Mouse (Mus musculus): ENCODE data around the gene Tas1r2.

The Tas1r2 gene

DNA sequence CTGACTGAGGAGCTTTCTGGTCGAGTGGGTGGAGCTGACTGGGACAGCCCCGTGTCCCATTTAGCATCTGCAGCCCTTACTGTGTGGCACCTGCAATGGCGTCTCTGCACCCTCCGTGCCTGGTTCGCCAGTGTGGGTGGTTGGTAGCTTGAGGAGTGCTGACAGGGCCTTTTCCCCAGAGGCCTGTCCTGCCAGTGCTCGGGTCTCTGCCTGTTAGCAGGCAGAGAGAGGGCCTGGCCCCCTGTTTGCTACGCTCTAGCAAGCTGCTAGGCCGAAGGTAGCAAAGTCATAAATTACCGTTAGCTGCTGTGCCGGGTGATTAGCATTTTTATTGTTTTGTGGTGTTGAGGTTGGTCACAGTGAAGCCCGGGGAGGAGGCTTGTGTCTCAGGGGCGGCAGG lies 13.5 kb upstream of the Tas1r2 start:
- DNase-seq, result no peak

- DNase-seq, result no peak
These were observed 13.0 kb upstream of the Tas1r2 start for GRCm38 (mm10) chr4:139640333-139640732.

GRCm38 (mm10) chr4:139640775-139641174 lies 12.6 kb upstream of the Tas1r2 start:
- DNase-seq, result no peak

GRCm38 (mm10) chr4:139641829-139642425 lies 11.4 kb upstream of the Tas1r2 start:
- DNase-seq, result no peak

GRCm38 (mm10) chr4:139643972-139644371 lies 9.4 kb upstream of the Tas1r2 start:
- DNase-seq, result peak; percentile 74

DNA sequence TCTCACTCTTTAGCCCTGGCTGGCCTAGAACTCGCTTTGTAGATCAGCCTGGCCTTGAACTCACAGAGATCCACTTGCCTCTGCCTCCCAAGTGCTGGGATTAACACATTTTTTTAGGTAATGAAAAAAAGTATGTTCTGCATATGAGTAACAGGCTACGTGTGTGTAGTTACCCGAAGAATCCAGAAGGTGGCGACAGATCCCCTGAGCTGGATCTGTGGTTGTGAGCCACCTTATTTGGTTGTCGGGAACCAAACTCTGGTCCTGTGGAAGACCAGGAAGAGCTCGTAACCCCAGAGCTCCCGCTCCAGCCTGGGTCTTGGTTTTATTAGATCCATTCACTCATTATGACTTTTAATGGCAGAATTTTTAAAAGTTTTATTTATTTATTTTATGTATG lies 6.4 kb upstream of the Tas1r2 start:
- DNase-seq, result no peak

- no peak for DNase-seq
These were observed 3.1 kb upstream of the Tas1r2 start for GRCm38 (mm10) chr4:139650086-139650743.

- peak; percentile 58 for DNase-seq
These were observed 2.4 kb upstream of the Tas1r2 start for GRCm38 (mm10) chr4:139650907-139651306.

DNA sequence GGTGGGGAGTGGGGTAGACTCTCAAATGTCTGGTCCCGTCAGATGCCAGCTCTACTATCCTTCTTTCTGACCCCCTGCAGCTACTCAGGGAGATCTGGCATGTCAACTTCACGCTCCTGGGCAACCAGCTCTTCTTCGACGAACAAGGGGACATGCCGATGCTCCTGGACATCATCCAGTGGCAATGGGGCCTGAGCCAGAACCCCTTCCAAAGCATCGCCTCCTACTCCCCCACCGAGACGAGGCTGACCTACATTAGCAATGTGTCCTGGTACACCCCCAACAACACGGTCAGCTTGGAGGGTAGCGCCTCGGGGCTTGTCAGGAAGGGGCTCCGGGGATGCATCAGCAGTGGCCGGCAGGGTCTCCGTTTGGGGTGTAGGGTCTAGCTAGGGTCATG lies 8.6 kb downstream of the Tas1r2 start:
- no peak for DNase-seq

DNA sequence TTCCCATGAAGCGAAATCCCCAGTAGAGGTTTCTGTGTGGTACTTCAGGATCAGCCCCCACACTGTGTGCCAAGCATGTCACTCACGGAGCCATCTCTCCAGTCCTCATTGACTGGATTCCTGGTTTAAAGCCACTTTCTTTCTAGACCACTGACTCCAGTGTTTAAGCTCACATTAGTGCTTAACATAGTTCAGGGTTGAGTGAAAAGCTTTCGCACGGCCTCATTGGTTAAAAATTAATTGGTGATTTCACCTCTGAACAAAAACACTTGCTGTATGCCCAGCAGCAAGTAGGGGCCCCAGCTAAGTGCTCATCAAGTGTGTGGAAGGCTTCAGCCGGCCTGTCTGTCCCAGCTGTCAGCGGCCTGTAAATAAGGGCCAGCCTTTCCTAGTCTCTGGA lies 14.3 kb downstream of the Tas1r2 start:
- no peak for DNase-seq

DNA sequence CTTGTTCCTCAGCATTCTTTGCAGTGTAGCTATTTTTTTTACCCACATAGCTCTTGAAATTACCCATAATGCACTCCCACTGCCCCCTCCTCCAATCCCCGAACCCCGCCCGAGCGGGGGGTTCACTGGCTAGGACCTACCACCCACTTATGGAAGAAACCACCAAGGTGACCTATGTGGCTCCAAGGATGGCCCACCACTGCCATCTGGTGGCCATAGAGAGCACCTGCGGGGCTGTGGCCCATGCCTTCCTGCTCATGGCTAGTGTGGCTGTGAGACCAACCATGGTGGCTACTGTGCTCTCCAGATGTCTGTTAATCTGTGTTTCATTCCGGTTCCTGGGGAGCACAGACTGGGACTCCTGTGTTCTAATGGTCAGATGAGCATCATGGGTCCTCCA lies 16.5 kb downstream of the Tas1r2 start:
- DNase-seq, result peak; percentile 52

DNA sequence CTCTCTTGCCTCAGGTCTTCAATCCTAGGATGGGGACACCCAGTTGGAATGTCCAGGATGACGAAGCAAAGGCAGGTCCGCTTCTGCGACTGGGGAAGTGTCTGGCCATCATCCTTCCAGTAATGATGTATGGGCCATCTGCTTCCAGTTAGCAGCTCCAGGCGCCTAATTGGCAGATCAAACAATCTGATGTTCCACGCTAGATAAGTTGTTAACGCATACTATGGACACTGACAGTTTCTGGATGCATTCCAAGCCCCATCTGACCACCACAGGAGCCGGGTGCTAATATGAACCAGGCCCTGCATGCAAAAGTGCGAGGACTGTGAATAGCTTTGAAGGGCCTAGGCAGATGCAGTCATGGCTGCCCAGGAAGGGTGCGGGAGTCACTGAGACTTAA lies 22.4 kb downstream of the Tas1r2 start:
- no peak for DNase-seq

GRCm38 (mm10) chr4:139683728-139684638 lies 30.6 kb downstream of the Tas1r2 start:
- no peak for DNase-seq

DNA sequence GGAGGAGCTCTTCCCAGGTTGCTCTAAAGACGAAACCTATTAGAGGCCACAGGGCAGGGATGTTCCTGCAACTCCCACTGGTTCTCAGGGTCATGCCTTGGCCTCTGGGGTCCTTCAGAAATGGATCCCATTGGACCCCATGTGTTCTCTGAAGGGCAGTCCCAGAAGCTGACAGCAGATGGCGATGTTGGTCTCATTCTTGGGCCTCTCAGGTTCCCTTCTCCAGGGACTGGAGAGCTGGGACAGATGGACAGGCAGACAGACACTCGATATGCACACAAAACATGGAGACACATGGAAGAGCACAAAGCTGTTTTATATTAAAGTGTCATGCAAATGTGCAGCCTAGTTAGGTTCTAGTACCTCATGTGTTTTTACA lies 31.3 kb downstream of the Tas1r2 start:
- peak; percentile 12 for DNase-seq

GRCm38 (mm10) chr4:139688058-139688457 lies 34.7 kb downstream of the Tas1r2 start:
- DNase-seq, result no peak

DNA sequence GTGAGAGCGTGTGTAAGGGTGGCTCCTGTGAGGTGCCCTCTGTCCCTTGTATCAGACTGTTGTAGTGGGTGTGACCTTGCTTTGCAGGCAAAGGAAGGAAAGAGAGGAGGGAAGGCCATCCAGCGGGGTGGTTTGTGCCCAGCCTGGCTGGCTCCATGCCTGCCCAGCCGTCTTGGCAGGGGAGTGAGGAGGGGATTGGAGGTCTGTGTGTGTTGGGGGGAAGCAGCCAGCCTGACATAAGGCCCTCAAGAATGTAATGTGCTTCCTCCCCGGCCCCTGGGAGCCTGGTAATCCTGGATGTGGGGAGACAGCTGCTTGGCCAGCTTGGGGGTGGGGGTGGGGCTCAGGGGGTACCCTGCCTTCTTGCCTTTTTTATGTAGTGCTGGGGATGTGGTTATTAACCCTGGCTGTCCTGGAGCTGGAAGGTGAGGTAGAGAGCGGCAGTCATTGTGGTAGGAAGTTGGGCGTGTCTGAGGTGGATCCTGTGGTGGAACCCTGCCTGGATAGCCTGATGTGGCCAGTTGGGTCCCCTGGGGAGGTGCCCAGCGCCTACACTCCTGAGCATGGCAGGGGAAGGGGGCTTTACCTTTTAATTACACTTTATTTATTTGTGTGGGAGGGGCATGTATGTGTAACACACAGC lies 36.4 kb downstream of the Tas1r2 start:
- DNase-seq, result no peak

DNA sequence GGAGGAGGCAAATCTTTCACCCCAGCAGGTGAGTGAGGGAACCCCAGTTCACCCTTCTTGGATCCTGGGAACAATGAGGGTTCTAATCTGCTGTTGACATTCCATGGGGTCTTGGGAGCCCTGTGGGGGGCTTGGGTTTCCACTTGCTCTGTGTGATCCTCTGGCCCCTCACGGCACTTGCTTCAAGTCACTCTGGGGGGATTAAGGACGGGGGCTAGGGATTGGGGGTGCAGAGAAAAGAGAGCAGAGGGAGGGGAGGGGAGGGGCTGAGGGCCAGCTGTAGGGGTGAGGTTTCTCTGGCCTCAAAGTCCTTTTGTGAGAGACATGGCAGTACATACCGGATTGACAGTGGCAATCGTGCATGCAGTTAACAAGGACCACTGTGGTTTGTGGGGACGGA lies 40.0 kb downstream of the Tas1r2 start:
- no peak for DNase-seq

DNA sequence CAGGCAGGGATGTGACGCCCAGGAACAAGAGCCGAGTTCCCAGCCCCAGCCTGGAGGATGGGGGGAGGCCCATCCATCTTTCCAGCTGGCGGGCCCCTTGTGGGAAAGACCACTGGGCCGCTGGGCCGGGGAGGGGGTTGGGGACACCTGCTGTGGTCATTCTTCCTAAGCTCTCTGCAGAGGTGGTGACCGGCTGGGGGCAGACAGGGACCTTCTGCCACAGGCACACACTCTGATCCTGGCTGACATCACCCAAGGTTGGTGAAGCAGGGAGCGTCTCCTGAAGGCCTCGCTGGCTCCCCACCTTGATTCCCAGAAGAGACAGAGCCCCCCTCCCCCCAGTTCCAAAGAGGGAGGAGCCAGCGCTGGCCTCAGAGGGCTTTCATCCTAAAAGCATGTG lies 44.4 kb downstream of the Tas1r2 start:
- DNase-seq, result no peak

GRCm38 (mm10) chr4:139698602-139699001 lies 45.3 kb downstream of the Tas1r2 start:
- no peak for DNase-seq

GRCm38 (mm10) chr4:139702914-139703313 lies 49.6 kb downstream of the Tas1r2 start:
- DNase-seq, result no peak

- DNase-seq, result no peak
These were observed 50.1 kb downstream of the Tas1r2 start for GRCm38 (mm10) chr4:139703468-139703867.

- no peak for DNase-seq
These were observed 52.6 kb downstream of the Tas1r2 start for GRCm38 (mm10) chr4:139705986-139706385.
